Mouse (Mus musculus): ENCODE measurements around the gene B830017H08Rik. TPM values are rescaled to one million over a fixed set of nuclear protein-coding genes. Genes with fewer than 3 reads are reported as not detected.
A peak's percentile ranks its signal among the peaks of the same experiment; 100 is the strongest.

Gene B830017H08Rik
- polyA plus RNA-seq (2015; fragmentation: Nextera tagmentation; extraction: Ambion mirVana), result not detected in 2 replicates

DNA sequence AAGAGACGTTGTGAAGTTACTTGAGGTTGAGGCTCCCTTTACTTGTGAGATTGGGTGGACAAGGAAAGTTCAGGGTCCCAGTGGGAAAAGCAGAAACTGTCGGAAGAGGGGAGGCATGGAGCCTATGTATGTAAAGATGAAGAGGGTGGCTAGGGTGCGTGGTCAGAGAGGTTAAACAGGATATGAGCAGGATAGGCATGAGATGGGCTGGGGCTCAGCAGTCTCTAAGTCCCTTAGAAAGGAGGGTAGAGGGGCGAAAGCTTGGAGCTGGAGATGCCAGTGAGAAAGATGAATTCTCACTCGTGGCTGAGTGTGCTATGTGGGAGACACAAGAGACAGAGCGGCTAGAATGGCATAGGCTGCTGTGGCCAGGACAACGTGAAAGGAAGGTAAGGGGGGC, at the start of gene B830017H08Rik:
Gene B830017H08Rik, plus strand, starts transcription at position 301 of the 400 bp plus-strand sequence.
- Histone ChIP-seq H3K4me3 (ENCODE audit: low read depth, low read length) (peak within 1 kb of the TSS; percentile 48), H3K27ac (replicated peaks) (no peak within 1 kb of the TSS), H3K4me2 (replicated peaks; ENCODE audit: low read depth) (peak within 1 kb of the TSS; percentile 93), H3K4me1 (replicated peaks; ENCODE audit: control insufficient read depth, insufficient read depth) (no peaks in the 10 kb centered on the region), H3K36me3 (ENCODE audit: control insufficient read depth, insufficient read depth, low read length) (no peaks in the 10 kb centered on the region), H3K27me3 (ENCODE audit: control insufficient read depth, insufficient read depth, low read length) (peaks cover 22% of the 10 kb centered on the region; the same call in 1 of the 2 replicates), H3K9ac (ENCODE audit: low read length) (peak within 1 kb of the TSS; percentile 38; the same call in 1 of the 2 replicates), H3K9me3 (ENCODE audit: control insufficient read depth, low read length) (no peaks in the 10 kb centered on the region)
- no peak for DNase-seq (ENCODE audit: low spot score)
- WGBS, result 28% methylated on average over 7 of the region's 7 CpGs
- no peak for ATAC-seq (ENCODE audit: low FRiP score, low TSS enrichment)
- TF ChIP-seq EP300 (optimal IDR thresholded peaks at IDR 0.05), result no peak
- no peak for TF ChIP-seq CTCF (IDR thresholded peaks at IDR 0.05; ENCODE audit: low read depth)

DNA sequence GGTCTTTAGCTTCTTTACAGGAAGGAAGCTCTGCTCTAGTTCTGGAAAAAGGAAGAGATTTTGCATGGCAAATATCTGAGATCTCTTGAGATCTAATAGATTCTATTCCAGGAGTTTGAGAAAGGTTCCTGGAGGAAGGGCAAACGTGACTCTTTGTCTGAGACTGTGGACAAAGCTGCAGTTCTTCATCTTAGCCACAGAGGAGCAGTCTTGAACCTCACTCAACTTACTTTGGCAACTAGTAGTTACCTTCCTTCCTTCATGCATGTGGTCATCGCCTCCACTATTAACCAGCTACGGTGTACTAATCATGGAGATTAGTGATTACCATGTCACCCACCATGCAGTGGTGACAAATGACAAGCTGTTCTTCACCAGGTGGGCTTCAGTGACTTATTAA, 47.6 kb upstream of the B830017H08Rik start:
- H3K9me3 ChIP-seq (ENCODE audit: control insufficient read depth, low read length), result no peaks in the 10 kb centered on the region
- 53% methylated on average over 3 of the region's 3 CpGs for WGBS
- no peak overlapping the region for H3K4me2 ChIP-seq (replicated peaks; ENCODE audit: low read depth)
- H3K27ac ChIP-seq (replicated peaks), result no peak overlapping the region
- no peak overlapping the region for H3K4me3 ChIP-seq (ENCODE audit: low read depth, low read length)
- no peak for TF ChIP-seq EP300 (optimal IDR thresholded peaks at IDR 0.05)
- peak; percentile 76 for TF ChIP-seq CTCF (IDR thresholded peaks at IDR 0.05; ENCODE audit: low read depth)
- DNase-seq (ENCODE audit: low spot score), result no peak
- no peak overlapping the region for H3K9ac ChIP-seq (ENCODE audit: low read length)
- no peak for ATAC-seq (ENCODE audit: low FRiP score, low TSS enrichment)
- H3K36me3 ChIP-seq (ENCODE audit: control insufficient read depth, insufficient read depth, low read length), result peaks cover 15% of the 10 kb centered on the region; the same call in 1 of the 2 replicates
- H3K4me1 ChIP-seq (replicated peaks; ENCODE audit: control insufficient read depth, insufficient read depth), result no peaks in the 10 kb centered on the region
- H3K27me3 ChIP-seq (ENCODE audit: control insufficient read depth, insufficient read depth, low read length), result no peaks in the 10 kb centered on the region

DNA sequence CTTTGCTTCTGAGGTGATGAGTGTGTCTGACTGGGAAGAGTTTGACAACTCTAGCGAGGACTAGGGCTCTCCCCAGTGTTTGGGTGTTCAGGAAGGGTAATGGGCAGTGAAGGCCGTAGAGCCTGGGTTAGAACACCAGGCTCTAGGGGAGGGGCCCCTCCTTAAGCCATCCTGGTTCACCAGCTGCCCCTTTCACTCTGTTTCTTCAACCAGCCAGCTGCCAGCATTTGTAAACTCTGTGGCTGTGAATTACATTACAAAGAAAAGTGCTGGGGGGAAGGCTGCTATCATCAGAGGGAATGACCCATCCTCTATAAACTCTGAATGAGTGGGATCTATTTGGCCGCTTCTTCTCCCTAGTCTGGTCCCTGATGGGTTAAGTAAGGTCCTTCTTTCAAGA, 40.2 kb upstream of the B830017H08Rik start:
- WGBS, result 77% methylated on average over 3 of the region's 3 CpGs
- H3K9me3 ChIP-seq (ENCODE audit: control insufficient read depth, low read length), result no peaks in the 10 kb centered on the region
- H3K4me2 ChIP-seq (replicated peaks; ENCODE audit: low read depth), result no peak overlapping the region
- H3K4me1 ChIP-seq (replicated peaks; ENCODE audit: control insufficient read depth, insufficient read depth), result no peaks in the 10 kb centered on the region; the same call in 1 of the 2 replicates
- H3K9ac ChIP-seq (ENCODE audit: low read length), result no peak overlapping the region
- no peak for DNase-seq (ENCODE audit: low spot score)
- H3K27ac ChIP-seq (replicated peaks), result no peak overlapping the region
- no peak overlapping the region for H3K4me3 ChIP-seq (ENCODE audit: low read depth, low read length)
- ATAC-seq (ENCODE audit: low FRiP score, low TSS enrichment), result no peak
- TF ChIP-seq EP300 (optimal IDR thresholded peaks at IDR 0.05), result no peak
- no peak for TF ChIP-seq CTCF (IDR thresholded peaks at IDR 0.05; ENCODE audit: low read depth)
- H3K27me3 ChIP-seq (ENCODE audit: control insufficient read depth, insufficient read depth, low read length), result peaks cover 2% of the 10 kb centered on the region; the same call in 1 of the 2 replicates
- peaks cover 8% of the 10 kb centered on the region; the same call in 1 of the 2 replicates for H3K36me3 ChIP-seq (ENCODE audit: control insufficient read depth, insufficient read depth, low read length)

DNA sequence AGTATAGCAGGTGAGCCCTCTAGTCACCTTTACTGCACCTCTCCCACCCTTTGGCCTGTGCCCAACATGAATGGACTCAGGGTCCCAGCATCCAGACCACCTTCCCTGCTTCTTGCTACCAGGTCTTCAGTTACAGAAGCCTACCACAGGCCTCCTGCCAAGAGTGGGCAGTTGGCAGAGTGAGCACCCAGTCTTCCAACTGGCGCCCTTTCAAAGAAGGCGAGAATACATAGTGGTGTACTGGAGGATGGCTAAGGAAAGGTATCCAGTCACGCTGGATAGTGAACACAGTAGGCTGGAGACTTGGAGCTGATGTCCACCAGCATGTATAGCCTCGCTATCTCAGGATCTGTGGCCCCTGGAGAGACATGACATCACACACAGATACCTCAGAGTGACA, 38.9 kb upstream of the B830017H08Rik start:
- H3K9me3 ChIP-seq (ENCODE audit: control insufficient read depth, low read length), result no peaks in the 10 kb centered on the region
- ATAC-seq (ENCODE audit: low FRiP score, low TSS enrichment) (no peak), DNase-seq (ENCODE audit: low spot score) (no peak)
- H3K27me3 ChIP-seq (ENCODE audit: control insufficient read depth, insufficient read depth, low read length), result peaks cover 3% of the 10 kb centered on the region; the same call in 1 of the 2 replicates
- H3K4me2 ChIP-seq (replicated peaks; ENCODE audit: low read depth), result no peak overlapping the region
- H3K4me1 ChIP-seq (replicated peaks; ENCODE audit: control insufficient read depth, insufficient read depth), result peaks cover 2% of the 10 kb centered on the region; the same call in 1 of the 2 replicates
- H3K36me3 ChIP-seq (ENCODE audit: control insufficient read depth, insufficient read depth, low read length), result peaks cover 6% of the 10 kb centered on the region; the same call in 1 of the 2 replicates
- no peak overlapping the region for H3K9ac ChIP-seq (ENCODE audit: low read length)
- H3K27ac ChIP-seq (replicated peaks), result no peak overlapping the region
- WGBS, result 79% methylated on average over 4 of the region's 4 CpGs
- H3K4me3 ChIP-seq (ENCODE audit: low read depth, low read length), result no peak overlapping the region
- TF ChIP-seq CTCF (IDR thresholded peaks at IDR 0.05; ENCODE audit: low read depth), result no peak
- no peak for TF ChIP-seq EP300 (optimal IDR thresholded peaks at IDR 0.05)

DNA sequence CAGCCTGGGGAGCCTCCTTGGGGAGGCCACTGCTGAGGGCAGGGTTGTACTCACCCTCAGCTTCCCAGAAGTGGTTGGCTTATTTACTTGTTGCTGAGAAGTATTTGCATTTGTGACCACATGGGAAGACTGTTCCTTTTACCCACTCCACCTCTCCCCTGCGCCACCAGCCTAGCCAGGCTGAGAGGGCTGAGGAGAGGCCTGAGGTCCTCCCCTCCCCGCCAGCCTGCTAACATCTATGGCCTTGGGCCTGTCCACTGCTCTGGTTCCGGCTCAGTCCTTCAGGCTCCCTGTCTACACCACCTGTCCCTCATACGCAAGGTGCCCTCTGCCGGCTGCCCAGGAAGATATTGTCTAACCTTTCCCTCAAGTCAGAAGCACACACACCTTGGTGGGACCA, 37.3 kb upstream of the B830017H08Rik start:
- 67% methylated on average over 5 of the region's 5 CpGs for WGBS

DNA sequence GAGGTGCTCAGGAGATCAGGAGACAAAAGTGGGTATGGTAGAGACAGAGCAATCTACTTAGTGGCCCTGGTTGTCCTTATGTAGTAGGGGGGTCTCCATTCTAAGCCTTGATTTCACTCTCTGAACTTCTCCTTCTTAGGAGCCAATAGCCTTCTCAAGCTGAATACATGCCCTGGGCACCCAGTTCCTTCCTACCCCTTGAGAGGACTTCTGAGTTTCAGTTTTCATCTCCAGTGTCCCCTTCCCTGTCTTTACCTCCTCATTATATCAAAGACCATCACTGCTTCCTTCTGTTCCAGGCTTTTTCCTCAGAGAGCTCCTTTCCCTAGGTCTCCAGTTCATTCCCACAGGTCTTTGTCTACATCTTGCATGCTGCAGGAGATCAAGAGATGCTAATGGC, 36.4 kb upstream of the B830017H08Rik start:
- no peaks in the 10 kb centered on the region for H3K9me3 ChIP-seq (ENCODE audit: control insufficient read depth, low read length)
- TF ChIP-seq EP300 (optimal IDR thresholded peaks at IDR 0.05) (no peak), CTCF (IDR thresholded peaks at IDR 0.05; ENCODE audit: low read depth) (no peak)
- H3K9ac ChIP-seq (ENCODE audit: low read length), result peak overlapping the region; percentile 83; the same call in 1 of the 2 replicates
- peaks cover 2% of the 10 kb centered on the region; the same call in 1 of the 2 replicates for H3K4me1 ChIP-seq (replicated peaks; ENCODE audit: control insufficient read depth, insufficient read depth)
- ATAC-seq (ENCODE audit: low FRiP score, low TSS enrichment) (no peak), DNase-seq (ENCODE audit: low spot score) (no peak)
- peak overlapping the region; percentile 94 for H3K27ac ChIP-seq (replicated peaks)
- H3K27me3 ChIP-seq (ENCODE audit: control insufficient read depth, insufficient read depth, low read length), result peaks cover 3% of the 10 kb centered on the region; the same call in 1 of the 2 replicates
- H3K4me3 ChIP-seq (ENCODE audit: low read depth, low read length), result peak overlapping the region; percentile 70
- H3K36me3 ChIP-seq (ENCODE audit: control insufficient read depth, insufficient read depth, low read length), result no peaks in the 10 kb centered on the region; the same call in 1 of the 2 replicates
- H3K4me2 ChIP-seq (replicated peaks; ENCODE audit: low read depth), result peak overlapping the region; percentile 69

More for the DNA sequence above, 37.3 kb upstream of the B830017H08Rik start:
- Histone ChIP-seq H3K4me1 (replicated peaks; ENCODE audit: control insufficient read depth, insufficient read depth) (peaks cover 2% of the 10 kb centered on the region; the same call in 1 of the 2 replicates), H3K4me3 (ENCODE audit: low read depth, low read length) (no peak overlapping the region), H3K36me3 (ENCODE audit: control insufficient read depth, insufficient read depth, low read length) (no peaks in the 10 kb centered on the region; the same call in 1 of the 2 replicates), H3K4me2 (replicated peaks; ENCODE audit: low read depth) (no peak overlapping the region), H3K9me3 (ENCODE audit: control insufficient read depth, low read length) (no peaks in the 10 kb centered on the region), H3K27me3 (ENCODE audit: control insufficient read depth, insufficient read depth, low read length) (peaks cover 3% of the 10 kb centered on the region; the same call in 1 of the 2 replicates), H3K27ac (replicated peaks) (peak overlapping the region; percentile 49; the same call in 1 of the 2 replicates), H3K9ac (ENCODE audit: low read length) (no peak overlapping the region; the same call in 1 of the 2 replicates)
- ATAC-seq (ENCODE audit: low FRiP score, low TSS enrichment), result peak; percentile 70
- TF ChIP-seq CTCF (IDR thresholded peaks at IDR 0.05; ENCODE audit: low read depth) (peak; percentile 53), EP300 (optimal IDR thresholded peaks at IDR 0.05) (no peak)
- peak; percentile 71 for DNase-seq (ENCODE audit: low spot score)

All from stomach, postnatal 0 days (tissue).